8 mouse cellular contexts compared by ENCODE assay signal in genomic region chr4:147746255-147746654, GRCm38 (mm10). TPM values are rescaled to one million over a fixed set of nuclear protein-coding genes. Genes with fewer than 3 reads are reported as not detected.
"Had no signal": no experiment of that assay in that cellular context is flagged by ENCODE, and none has a peak within 500 bp of the region (broad histone marks: within the 10 kb centered on the region; RNA-seq: fewer than 3 reads in every experiment).

No protein-coding gene starts in this region.

RNA-seq across cellular contexts. Expression of gene Zfp534, which starts 43.9 kb away (rescaled TPM):
- total RNA-seq: forebrain, postnatal 0 days; gastrocnemius, adult 2 months; gastrocnemius, postnatal 10 days; gastrocnemius, postnatal 25 days; gastrocnemius, postnatal 36 days; granulocyte monocyte progenitor cell, adult 5-6 weeks; heart, adult 18-20 months; heart, adult 2 months had no signal
